Mouse (Mus musculus) kidney, postnatal 14 days (tissue): ENCODE measurements around the gene Kri1.
"Not testable (repeated sequence)": the region's sequence is repeated elsewhere in the genome, so short reads cannot be mapped to it uniquely, and the experiment has no call there.

Experiments used
- DNase-seq: peaks from one replicate; pipeline ENCODE4 v3.0.0; 2022; ENCODE audit warnings: mixed read lengths

Gene Kri1

DNA sequence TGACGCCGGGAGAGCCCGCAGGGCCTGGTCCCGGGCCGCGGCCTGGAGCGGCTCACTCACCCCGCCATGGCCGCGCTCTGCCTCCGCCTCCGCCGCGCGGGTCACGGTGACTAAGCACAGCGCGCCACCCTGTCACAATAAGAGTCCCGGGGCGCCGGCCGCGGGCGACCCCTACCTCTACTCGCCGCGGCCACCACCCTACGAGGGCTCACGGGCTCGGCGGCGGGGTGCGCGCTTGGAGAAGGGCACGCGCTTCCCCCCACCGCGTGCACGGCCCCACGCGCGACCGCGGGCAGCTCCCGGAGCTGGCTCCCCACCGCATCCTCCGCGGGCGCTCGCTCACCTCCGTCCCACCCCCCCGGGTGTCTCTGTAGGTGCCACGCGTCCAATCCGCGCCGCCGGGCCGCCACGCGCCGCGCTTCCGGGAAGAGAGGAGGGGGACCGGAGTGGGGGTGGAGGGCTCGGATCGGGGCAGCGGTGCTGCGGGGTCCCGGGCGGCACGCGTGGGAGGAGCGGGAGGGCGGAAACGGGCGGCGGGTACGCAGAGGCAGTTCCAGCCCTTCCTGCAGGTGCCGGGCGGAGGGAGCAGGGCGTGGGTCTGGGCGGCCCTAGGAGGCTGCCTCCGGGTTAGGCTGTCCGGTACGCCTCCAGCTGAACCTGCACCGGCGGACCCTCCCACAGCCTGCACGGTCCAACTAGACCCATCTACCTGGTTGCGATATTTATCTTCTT lies 48.9 kb downstream of the Kri1 start, which contains the start of gene Keap1:
Gene Keap1 (minus strand): TSS at position 629 of the 732 bp plus-strand sequence.
- peak; percentile 90 for DNase-seq

DNA sequence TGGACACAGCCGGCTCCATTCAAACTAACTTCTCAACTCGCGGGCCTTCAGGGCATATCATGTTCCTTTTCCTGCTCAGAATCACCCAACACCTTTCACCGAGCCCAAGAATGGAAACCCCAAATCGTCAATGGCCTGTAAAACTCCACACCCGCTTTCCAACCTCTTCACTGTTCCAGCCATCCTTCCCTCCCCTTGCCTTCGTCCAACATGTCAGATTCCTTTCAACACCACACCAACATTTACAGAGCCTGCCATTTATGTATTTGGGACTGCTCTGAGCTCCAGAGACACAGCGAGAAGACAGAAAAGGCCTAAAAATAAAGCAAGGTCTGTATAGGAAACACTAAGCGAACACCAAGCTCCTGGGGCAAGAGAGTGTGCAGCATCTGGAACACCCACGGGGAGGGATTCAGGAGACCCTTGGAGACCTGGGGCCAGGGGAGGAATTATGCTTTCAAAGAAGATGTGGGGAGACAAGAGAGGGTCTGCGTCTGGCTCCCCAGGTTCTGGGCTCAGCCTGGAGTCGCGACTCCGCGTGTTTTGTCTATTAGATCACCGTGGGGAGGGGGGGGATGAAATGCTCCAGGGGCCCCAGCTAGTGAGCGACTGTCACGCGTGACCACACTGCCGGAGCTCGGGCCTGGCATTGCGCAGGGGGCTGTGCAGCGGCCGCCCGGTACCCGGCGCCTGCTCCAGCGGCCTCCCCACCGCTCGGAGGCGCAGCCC lies 49.6 kb downstream of the Kri1 start:
- peak; percentile 35 for DNase-seq

DNA sequence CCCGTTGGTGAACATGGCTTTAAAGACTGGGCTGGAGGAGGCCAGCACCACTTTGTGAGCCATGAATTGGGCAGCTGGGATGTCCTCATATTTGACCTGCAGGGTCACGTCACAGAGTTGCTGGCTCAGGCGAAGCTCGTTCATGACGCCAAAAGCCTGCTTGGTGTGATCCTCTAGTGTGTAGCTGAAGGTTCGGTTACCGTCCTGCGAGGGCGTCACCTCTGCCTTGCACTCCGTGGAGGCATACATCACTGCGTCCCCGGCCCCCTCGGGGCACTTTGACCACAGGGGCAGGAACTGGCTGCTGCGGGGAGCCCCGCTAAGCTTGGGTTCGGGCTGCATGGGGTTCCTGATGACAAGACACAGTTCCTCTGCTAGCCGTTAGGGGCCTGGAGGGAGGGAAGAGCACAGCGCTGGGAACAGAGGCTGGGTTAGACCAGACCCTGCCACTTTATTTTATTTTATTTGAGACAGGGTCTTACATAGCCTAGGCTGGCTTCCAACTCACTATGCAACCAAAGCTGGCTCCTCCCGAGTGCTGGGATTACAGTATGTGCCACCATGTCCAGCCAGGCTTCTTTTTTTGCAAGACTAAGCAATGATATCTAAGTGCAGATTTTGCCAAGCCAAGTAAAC lies 50.3 kb downstream of the Kri1 start:
- peak; percentile 25 for DNase-seq

DNA sequence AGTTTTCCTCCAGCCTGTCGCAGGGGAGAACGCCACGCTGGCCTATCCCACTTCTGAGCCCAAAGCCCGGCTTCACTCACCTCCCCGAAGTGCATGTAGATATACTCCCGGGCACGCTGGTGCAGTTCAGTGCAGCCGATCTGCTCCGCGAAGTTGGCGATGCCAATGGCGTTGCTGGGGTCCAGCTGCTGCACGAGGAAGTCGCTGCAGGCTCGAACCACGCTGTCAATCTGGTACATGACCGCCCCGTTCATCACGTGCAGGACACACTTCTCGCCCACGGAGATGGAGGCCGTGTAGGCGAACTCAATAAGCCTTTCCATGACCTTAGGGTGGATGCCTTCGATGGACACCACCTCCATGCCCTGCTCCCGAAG lies 50.8 kb downstream of the Kri1 start:
- DNase-seq = no peak

DNA sequence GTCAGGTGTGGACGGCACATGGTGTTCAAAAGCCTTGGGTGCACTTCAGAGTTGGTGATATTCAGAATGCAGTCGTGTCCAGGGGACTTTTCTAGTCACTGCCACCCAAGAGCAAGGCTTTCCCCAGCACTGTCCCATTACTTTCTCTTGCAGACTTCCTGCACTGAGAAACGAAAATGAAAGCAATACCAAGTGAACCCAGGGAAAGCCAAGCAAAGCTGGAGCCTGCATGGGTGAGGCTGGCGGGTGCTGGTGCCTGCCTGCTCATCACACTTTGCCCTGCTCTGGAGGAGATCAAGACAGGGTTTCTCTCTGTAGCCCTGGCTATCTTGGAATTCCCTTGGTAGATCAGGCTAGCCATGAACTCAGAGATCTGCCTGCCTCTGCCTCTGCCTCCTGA lies 52.4 kb downstream of the Kri1 start:
- no peak for DNase-seq

DNA sequence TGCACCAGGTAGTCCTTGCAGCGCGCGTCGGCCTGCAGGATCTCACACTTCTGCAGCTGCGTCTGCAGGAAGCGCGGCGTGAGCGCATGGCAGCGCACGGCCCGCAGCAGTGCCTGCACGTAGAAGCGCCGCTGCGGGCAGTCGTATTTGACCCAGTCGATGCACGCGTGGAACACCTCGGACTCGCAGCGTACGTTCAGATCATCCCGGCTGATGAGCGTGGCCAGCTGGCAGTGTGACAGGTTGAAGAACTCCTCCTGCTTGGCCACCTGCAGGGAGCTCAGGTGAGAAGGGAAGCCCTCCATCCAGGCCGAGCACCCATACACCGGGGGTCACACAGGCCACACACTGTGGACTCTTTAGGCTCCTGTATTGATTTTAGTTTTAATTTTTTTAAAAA lies 54.0 kb downstream of the Kri1 start:
- DNase-seq = no peak

DNA sequence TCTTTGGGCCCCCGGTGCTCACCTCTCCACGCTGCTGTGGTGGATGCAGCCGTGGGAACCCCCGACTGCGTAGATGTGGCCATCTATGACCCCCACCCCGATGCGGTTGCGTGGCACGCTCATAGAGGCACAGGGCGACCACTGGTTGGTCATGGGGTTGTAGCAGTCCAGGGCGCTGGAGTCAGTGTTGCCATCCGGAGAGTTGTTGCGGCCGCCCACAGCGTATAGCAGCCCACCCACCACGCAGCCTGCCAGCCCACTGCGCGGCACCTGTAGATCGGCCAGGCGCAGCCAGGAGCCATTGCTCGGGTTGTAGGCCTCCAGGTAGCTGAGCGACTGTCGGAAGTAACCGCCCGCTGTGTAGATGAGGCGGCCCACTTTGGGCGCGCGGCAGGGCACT lies 54.4 kb downstream of the Kri1 start:
- no peak for DNase-seq

DNA sequence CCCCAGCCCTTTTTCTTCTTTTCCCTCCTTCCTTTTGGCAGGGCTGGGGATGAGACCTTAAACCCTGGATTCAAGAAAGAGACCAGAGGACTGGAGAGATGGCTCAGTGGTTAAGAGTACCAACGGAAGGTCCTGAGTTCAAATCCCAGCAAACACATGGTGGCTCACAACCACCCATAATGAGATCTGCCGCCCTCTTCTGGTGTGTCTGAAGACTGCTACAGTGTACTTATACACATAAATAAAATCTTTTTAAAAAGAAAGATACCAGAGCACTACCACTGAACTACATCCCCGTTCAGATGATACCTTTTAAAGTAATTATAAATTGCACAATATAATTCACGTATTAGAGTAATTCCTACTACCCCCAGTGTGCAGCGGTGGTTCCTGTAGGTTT lies 54.9 kb downstream of the Kri1 start:
- no peak for DNase-seq

DNA sequence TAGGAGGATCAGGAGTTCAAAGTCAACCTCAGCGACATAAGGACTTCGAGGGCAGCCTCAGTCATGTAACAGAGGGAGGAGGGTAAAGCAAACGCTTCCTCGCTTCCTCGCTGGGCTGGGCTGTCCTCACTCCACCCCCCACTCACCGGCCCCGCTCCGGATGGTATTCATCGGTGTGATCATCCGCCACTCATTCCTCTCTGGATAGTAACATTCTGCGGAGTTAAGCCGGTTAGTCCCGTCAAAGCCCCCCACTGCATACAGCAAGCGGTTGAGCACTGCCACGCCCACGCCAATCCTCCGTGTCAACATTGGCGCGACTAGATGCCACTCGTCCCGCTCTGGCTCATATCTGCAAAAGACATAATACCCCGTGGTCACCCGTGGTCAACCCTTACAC lies 56.2 kb downstream of the Kri1 start:
- DNase-seq = no peak

DNA sequence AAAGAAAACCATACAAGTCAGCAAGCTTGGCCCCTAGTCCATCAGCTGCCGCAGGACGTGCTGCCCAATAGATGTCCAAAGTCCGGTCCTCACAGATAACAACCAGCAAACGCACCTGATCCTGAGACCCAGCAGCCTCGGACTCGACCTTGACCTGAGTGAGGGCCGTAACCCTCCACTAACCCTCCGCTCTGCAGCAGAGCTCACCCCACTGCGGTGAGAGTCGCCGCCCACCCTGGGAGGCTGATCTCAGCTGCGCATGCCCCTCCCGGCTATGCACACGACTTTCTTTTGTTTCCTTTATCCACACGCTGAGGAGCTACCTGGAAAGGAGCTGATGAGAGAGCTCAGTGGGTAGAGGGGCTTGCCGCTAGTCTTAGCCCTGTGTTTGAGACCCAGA lies 60.4 kb downstream of the Kri1 start:
- no peak for DNase-seq

DNA sequence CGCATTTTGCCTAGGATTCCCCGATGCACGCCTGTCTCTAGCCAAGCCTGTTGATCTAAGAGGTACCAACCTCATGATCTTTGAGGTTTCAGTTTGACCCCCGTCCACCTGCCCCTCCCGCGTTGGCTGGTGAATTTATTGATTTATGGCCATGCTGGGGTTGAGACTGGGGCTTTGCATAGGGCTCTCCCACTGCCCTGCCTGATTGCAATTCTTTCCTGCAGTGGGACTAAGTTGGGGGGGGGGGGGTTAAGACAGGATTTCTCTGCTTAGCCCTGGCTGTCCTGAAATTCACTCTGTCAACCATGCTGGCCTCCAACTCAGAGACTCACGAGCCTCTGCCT lies 62.4 kb downstream of the Kri1 start:
- no peak for DNase-seq

DNA sequence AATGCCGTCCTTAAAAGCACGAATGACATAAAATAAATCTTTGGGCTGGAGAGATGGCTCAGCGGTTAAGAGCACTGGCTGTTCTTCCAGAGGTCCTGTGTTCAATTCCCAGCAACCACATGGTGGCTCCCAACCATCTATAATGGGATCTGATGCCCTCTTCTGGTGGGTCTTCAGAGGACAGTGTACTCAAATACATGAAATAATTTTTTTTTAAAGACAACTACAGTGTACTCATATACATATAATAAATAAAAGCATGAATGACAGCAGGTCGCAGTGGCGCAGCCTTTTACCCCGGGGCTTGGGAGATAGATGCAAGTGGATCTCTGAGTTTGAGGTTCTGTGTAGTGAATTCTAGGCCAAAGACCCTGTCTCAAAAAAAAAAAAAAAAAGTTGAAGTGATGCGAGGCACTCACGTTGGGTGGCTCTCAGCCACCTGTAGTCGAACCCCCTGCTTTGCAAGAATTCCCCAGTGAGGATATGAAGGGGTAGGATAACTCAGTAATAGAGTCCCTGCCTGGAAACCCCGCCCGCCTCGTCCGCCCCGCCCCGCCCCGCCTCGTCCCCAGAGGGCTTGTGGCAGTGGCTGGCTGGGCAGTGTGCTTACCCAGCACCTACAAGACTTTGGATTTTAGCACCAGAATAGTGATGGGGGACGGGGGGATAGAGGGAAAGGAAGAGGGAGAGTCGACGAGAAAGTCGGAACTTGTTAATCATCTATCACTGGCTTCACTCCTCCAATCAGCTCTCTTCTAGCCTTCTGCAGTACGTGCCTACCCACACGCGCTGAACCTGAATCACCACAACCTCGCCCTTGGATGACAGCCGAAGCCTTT lies 63.0 kb downstream of the Kri1 start:
- DNase-seq = peak; percentile 70

DNA sequence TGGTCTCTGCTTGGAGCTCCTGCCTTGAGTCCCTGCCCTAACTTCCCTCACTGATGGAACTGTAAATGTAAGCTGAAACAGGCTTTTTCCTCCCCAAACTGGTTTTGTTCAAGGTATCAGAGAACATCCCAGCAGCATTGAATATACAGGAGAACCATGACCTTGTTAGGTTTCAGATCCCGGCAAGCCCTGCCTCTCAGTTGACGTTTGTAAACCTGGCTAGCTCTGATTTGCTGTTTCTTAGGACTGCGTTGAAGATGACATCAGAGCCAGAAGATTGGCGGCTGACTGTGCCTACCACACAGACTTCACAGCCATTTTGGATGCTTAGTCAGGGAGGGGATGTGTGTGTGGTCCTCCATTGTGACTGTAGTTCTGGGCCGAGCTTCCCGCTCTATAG lies 63.9 kb downstream of the Kri1 start:
- DNase-seq = no peak

DNA sequence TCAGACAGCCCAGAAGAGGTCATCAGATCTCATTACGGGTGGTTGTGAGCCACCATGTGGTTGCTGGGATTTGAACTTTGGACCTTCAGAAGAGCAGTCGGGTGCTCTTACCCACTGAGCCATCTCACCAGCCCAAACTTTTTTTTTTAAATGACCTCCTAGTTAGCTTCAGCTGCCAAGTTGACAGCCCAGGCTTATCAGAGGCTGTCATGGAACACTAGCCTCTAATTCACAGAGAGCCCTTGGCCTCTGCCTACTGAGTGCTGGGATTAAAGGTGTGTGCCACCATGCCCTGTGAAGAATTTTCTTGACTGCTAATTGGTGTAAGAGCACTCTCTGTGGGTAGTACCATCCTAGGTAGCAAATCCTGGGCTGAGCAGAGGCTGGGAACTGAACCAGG lies 64.3 kb downstream of the Kri1 start:
- not testable (repeated sequence) for DNase-seq
